Comparison of ENCODE assay signal across 36 mouse cellular contexts in the genomic region with DNA sequence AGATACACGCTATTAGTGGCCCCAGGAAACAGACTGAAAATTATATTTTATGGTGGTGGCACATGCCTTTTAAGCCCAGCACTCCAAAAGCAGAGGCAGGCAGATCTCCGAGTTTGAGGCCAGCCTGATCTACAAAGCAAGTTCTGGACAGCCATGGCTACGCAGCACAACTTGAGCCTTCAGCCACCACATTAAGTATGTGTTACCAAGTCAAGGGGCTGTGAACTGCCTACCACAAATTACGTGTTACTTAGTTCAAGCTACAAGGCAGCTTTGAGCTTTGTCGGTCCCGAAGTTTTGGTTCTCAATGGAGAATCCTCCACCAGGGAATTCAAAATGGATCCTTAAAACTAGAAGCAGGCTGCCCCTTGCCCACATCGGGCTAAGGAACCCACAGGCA. TPM values are rescaled to one million over a fixed set of nuclear protein-coding genes. Genes with fewer than 3 reads are reported as not detected.
"Had no signal": no experiment of that assay in that cellular context is flagged by ENCODE, and none has a peak within 500 bp of the region (broad histone marks: within the 10 kb centered on the region; RNA-seq: fewer than 3 reads in every experiment).

No protein-coding gene starts in this region.

- H3K9ac ChIP-seq: heart, embryonic 12.5 days; hindbrain, embryonic 13.5 days; hindbrain, embryonic 15.5 days; kidney, embryonic 15.5 days; limb, embryonic 13.5 days; limb, embryonic 15.5 days; liver, embryonic 12.5 days; liver, embryonic 14.5 days had no signal

- H3K27me3 ChIP-seq: heart, embryonic 12.5 days; hindbrain, embryonic 13.5 days; hindbrain, embryonic 15.5 days; kidney, embryonic 15.5 days; limb, embryonic 13.5 days; limb, embryonic 15.5 days; liver, embryonic 12.5 days had no signal

- H3K4me1 ChIP-seq: hindbrain, embryonic 13.5 days; hindbrain, embryonic 15.5 days; kidney, embryonic 15.5 days had no signal

- ATAC-seq: hindbrain, postnatal 0 days; intestine, embryonic 16.5 days; liver, embryonic 12.5 days had no signal

- H3K4me2 ChIP-seq: heart, embryonic 12.5 days; hindbrain, embryonic 13.5 days; hindbrain, embryonic 15.5 days; kidney, embryonic 15.5 days; limb, embryonic 13.5 days; limb, embryonic 15.5 days; liver, embryonic 12.5 days had no signal

- H3K9me3 ChIP-seq: heart, embryonic 12.5 days; hindbrain, embryonic 13.5 days; hindbrain, embryonic 15.5 days; kidney, embryonic 15.5 days; limb, embryonic 15.5 days; liver, embryonic 12.5 days had no signal

- DNase-seq: gastrocnemius, postnatal 14 days; gastrocnemius, postnatal 36 days; heart, adult 18-20 months; heart, postnatal 10 days; kidney, adult 11 months; kidney, adult 2 months; kidney, adult 9 months; kidney, postnatal 14 days; kidney, postnatal 36 days; layer of hippocampus, adult 9-11 months; layer of hippocampus, postnatal 36 days; left cerebral cortex, postnatal 4 days had no signal

- H3K4me3 ChIP-seq: heart, embryonic 12.5 days; hindbrain, embryonic 13.5 days; hindbrain, embryonic 15.5 days; kidney, embryonic 15.5 days; limb, embryonic 13.5 days; limb, embryonic 15.5 days; liver, embryonic 12.5 days had no signal

- H3K27ac ChIP-seq: hindbrain, embryonic 13.5 days; hindbrain, embryonic 15.5 days; hindbrain, postnatal 0 days; kidney, embryonic 15.5 days; kidney, postnatal 0 days; limb, embryonic 13.5 days; limb, embryonic 15.5 days; liver, embryonic 12.5 days; liver, embryonic 14.5 days had no signal

RNA-seq across cellular contexts. Expression of gene Treh, which starts 29.9 kb away (rescaled TPM):
- total RNA-seq: gastrocnemius, adult 18-20 months; gastrocnemius, adult 8-10 months; gastrocnemius, postnatal 14 days; gastrocnemius, postnatal 36 days; heart, adult 18-20 months; heart, postnatal 10 days; heart, postnatal 25 days; hematopoietic stem cell, adult 5-6 weeks; hindbrain, postnatal 0 days; layer of hippocampus, adult 18-20 months; layer of hippocampus, adult 8-10 months; layer of hippocampus, postnatal 14 days; layer of hippocampus, postnatal 36 days; left cerebral cortex, adult 18-20 months; left cerebral cortex, postnatal 10 days; left cerebral cortex, postnatal 4 days had no signal
- polyA plus RNA-seq: heart, embryonic 12.5 days; heart, embryonic 14.5 days; hindbrain, embryonic 11.5 days; hindbrain, embryonic 13.5 days; hindbrain, embryonic 15.5 days; hindbrain, postnatal 0 days; intestine, embryonic 14.5 days; limb, embryonic 11.5 days; limb, embryonic 13.5 days; limb, embryonic 15.5 days; liver, embryonic 12.5 days; liver, embryonic 14.5 days had no signal
